Mouse (Mus musculus) urinary bladder, postnatal 4 days (tissue): ENCODE results near the gene Tex13a.

ENCODE experiments used
- DNase-seq, 2 experiments: peaks; one replicate each; pipeline ENCODE4 v3.0.0; 2021 to 2022; ENCODE audit warnings: low spot score in 2 of 2

The Tex13a gene

DNA sequence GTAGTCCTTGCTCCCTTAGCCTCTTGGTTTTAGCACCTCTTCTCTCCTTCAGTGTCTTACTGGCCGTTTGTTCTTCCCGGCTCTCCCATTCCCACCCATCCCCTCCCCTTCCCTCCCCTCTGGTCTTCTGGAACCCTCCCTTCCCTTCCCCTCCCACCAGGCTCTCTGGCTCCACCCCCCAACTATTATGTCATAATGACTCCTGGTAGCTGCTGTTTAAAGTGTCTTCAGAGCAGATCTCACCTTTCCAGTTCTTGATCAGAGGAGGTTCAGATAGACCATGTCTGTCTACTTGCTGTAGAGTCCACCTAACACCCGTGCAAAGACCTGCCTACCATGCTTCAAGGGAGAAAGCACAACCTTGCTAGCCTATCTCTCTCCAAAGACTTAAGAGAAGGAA, at the start of gene Tex13a:
Gene Tex13a (minus strand): TSS at position 101 of the 400 bp plus-strand sequence.
- no peak for DNase-seq

DNA sequence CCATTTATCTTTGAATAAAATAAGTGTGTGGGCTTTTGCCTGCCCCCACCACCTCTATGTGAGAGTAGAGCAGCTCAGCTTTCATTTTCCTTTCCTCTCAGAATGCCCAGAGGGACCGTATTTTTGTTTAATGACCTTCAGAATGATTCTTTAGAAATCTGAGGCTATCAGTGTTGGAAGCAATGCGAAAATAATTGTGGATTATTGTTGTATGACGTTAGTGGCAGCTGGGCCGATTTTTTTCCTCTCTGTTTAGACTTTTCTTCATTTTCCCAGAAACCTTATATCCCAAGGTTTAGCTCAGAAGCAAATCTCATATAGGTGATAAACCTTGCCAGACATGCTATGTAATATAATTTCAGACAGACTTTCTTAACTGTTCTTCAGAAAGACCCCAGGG, 25.2 kb upstream of the Tex13a start:
- DNase-seq: no peak

DNA sequence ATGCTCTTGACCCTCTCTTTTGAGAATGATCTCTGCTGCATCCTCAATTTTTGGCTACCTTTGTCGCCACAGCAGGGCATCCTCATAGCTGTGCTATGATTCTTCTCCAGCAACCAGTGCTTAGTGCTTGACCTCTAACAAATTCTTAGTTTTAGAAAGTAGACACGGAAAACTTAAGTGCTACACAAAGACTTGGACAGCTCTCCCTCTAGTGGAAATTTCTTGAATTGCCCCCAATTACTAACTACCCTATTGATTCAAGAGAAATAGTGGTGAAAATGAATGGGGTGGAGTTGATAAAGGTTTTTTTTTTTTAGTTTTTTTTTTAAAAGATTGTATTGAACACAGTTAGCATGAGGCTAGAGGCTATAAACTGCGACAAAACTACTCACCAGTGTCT, 39.2 kb downstream of the Tex13a start:
- DNase-seq: no peak
